1 mouse cellular context compared by ENCODE assay signal in genomic region chr8:84984294-84985048, GRCm38 (mm10).
TF ChIP-seq lines count a peak whose summit lies in the region.

No protein-coding gene starts in this region.

TF ChIP-seq in CH12.LX, 34 proteins besides CTCF, POLR2A, EP300 and RAD21:
- TF ChIP-seq UBTF (IDR thresholded peaks at IDR 0.05; ENCODE audit: low read depth, low read length) (no peak), USF1 (IDR thresholded peaks at IDR 0.05; ENCODE audit: low read depth, low read length) (no peak), SMC3 (IDR thresholded peaks at IDR 0.05; ENCODE audit: low read depth, low read length) (no peak), RCOR1 (conservative IDR thresholded peaks at IDR 0.05; ENCODE audit: low read depth, low read length) (no peak), E2F4 (IDR thresholded peaks at IDR 0.05; ENCODE audit: insufficient replicate concordance, low read depth, low read length) (no peak), JUN (IDR thresholded peaks at IDR 0.05; ENCODE audit: insufficient read depth, low read depth, low read length) (no peak), MEF2A (IDR thresholded peaks at IDR 0.05; ENCODE audit: borderline replicate concordance, low read depth, low read length) (peak; percentile 27; the same call in 1 of the 2 replicates), KAT2A (IDR thresholded peaks at IDR 0.05; ENCODE audit: insufficient replicate concordance, low read length) (no peak), ZMIZ1 (IDR thresholded peaks at IDR 0.05; ENCODE audit: low read depth, low read length) (no peak), MYC (IDR thresholded peaks at IDR 0.05; ENCODE audit: low read depth, low read length) (no peak; the same call in 1 of the 2 replicates), MAFK (IDR thresholded peaks at IDR 0.05; ENCODE audit: insufficient replicate concordance, low read length) (no peak), ETS1 (conservative IDR thresholded peaks at IDR 0.05; ENCODE audit: low read depth, low read length) (peak; percentile 46; the same call in 1 of the 2 replicates), NELFE (IDR thresholded peaks at IDR 0.05; ENCODE audit: low read depth, low read length) (no peak), IRF4 (IDR thresholded peaks at IDR 0.05; ENCODE audit: low read depth, low read length) (no peak; the same call in 1 of the 2 replicates), CHD2 (IDR thresholded peaks at IDR 0.05; ENCODE audit: low read length) (peak; percentile 65), MAX (IDR thresholded peaks at IDR 0.05; ENCODE audit: low read length) (no peak), SIN3A (IDR thresholded peaks at IDR 0.05; ENCODE audit: low read length) (no peak), ZKSCAN1 (IDR thresholded peaks at IDR 0.05; ENCODE audit: borderline replicate concordance, low read depth, low read length) (no peak), MAZ (IDR thresholded peaks at IDR 0.05; ENCODE audit: low read depth, low read length) (peak; percentile 88), POLR2AphosphoS2 (IDR thresholded peaks at IDR 0.05; ENCODE audit: low read depth, low read length) (no peak), PAX5 (IDR thresholded peaks at IDR 0.05; ENCODE audit: low read length) (no peak), JUND (conservative IDR thresholded peaks at IDR 0.05; ENCODE audit: low read depth, low read length) (no peak), NRF1 (IDR thresholded peaks at IDR 0.05; ENCODE audit: low read depth, low read length) (no peak), ELF1 (IDR thresholded peaks at IDR 0.05; ENCODE audit: low read depth, low read length) (peak; percentile 85), ZNF384 (IDR thresholded peaks at IDR 0.05; ENCODE audit: low read depth, low read length) (no peak), TCF12 (IDR thresholded peaks at IDR 0.05; ENCODE audit: low read depth, low read length) (peak; percentile 41; the same call in 1 of the 2 replicates), TBP (conservative IDR thresholded peaks at IDR 0.05; ENCODE audit: low read depth, low read length) (no peak), BHLHE40 (IDR thresholded peaks at IDR 0.05; ENCODE audit: low read depth, low read length) (peak; percentile 25; the same call in 1 of the 2 replicates), CHD1 (IDR thresholded peaks at IDR 0.05; ENCODE audit: low read depth, low read length) (peak; percentile 8; the same call in 1 of the 2 replicates), MXI1 (IDR thresholded peaks at IDR 0.05; ENCODE audit: low read depth, low read length) (peak; percentile 35; the same call in 1 of the 2 replicates), ZC3H11A (IDR thresholded peaks at IDR 0.05; ENCODE audit: low read depth, low read length) (no peak), HCFC1 (IDR thresholded peaks at IDR 0.05; ENCODE audit: low read depth, low read length) (no peak)
